Mouse (Mus musculus): ENCODE results near the gene Trim65.

GRCm38 (mm10) chr11:116100385-116100784 is 30.5 kb downstream of the Trim65 start:
- TF ChIP-seq CTCF (IDR thresholded peaks at IDR 0.05; ENCODE audit: low read depth, low read length) (no peak), POLR2A (IDR thresholded peaks at IDR 0.05; ENCODE audit: borderline replicate concordance, low read depth, low read length) (no peak)
